Mouse (Mus musculus) spleen, postnatal 4 days (tissue): ENCODE measurements around the gene Wdr93.

Experiments used
- DNase-seq, 2 experiments: peaks; one replicate each; pipeline ENCODE4 v3.0.0; 2022; ENCODE audit warnings: low spot score in 2 of 2

The Wdr93 gene

DNA sequence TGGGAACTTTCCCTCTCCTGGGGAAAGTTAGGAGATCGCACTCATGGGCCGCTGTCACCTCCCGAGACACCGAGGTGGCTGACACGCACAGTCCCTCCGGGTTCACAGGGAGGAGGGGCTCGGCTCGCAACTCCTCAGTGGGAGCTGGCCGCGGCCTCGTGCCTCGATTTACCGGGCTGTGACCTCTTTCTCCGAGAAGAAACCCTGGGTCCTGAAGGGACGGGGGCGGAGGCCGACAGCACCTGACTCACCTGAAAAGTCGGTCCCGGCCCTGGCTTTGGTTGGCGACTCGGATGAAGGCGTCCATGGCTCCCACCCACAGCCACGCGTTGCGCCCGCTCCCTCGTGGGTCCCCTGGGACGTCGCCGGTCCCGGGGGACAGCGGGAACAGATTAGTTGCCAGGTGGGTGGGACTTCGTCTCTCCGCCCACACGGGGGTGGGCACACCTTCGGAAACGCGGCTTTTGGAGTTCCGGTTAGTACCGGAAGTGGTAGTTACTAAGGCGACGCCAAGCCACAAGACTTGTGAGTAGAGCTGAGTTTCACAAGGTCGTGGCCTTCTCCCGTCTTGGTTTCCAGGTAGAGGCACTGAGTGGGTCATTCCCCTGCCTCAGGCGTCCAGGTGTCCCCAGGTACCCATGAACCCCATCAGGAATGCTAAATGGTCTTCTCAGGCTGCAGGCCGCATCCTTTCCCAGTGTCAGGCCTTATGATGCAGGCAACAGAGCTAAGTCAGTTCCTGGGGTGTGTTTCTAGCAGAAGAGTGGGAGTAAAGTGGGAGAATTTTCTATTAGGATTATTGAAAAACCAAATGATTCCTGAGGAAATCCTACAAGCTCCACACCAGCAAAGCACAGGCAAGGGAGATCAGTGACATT, at the start of gene Wdr93, which contains the start of gene Pex11a:
Wdr93 (plus strand) TSS at position 505 of the 878 bp plus-strand sequence.
Pex11a (minus strand) TSS at position 473 of the 878 bp plus-strand sequence.
- DNase-seq = peak; percentile 73 to 75

DNA sequence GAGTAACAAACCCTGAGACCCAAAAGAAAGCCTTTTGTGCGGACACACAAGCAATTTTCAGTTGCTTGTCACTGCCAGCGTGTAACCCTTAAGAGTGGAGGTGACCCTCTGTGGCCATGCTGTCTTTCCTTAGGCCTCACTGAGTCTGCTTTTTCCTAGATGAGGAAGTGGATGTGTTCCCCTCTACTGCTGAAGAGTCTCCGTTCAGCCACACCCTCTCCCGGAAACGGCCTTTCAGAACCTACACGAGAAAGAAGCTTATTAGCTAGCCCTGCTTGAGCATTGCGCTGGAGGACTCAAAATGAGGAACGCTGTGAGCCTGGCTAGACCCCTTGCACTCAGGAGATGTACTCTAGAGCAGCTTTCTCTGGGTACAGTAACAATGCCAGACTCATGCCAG, 46.5 kb upstream of the Wdr93 start:
- DNase-seq = no peak

DNA sequence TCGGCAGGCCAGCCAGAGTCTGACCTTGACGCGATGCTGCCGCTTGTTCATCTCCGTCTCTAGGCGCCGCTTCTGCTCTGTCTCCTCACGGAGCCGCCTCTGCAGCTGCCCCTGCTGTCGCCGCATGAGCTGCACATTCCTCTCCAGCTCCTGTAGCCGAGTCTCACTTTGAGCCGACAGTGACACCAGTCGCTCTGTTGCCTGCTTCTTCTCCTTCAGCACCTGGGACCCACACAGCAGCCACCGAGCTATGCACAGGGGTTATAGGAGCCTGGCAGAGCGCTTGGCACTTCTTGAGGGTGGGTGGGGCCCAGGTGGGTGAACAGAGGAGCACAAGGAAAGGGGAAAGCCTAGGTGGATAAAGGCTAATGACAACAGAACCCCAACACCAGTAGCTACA, 40.2 kb upstream of the Wdr93 start:
- DNase-seq = no peak

DNA sequence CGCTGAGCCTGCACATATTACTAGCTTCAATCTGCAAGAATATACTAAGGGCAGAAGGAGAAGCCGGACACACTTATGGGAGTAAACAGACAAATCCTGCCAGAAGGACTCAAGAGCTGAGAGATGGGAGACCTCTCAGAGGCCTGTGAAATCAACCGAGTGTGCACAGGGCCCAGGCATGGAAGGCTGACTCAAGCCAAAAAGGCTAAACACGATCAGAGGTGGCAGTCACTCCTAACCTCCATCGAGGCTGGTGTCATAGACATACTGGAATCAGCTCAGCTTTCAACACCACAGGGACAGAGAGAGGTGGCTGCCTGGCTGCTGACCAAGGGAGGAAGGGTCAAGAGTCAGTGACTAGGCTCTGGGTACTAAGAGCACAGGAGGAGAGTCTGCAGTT, 37.8 kb upstream of the Wdr93 start:
- no peak for DNase-seq

DNA sequence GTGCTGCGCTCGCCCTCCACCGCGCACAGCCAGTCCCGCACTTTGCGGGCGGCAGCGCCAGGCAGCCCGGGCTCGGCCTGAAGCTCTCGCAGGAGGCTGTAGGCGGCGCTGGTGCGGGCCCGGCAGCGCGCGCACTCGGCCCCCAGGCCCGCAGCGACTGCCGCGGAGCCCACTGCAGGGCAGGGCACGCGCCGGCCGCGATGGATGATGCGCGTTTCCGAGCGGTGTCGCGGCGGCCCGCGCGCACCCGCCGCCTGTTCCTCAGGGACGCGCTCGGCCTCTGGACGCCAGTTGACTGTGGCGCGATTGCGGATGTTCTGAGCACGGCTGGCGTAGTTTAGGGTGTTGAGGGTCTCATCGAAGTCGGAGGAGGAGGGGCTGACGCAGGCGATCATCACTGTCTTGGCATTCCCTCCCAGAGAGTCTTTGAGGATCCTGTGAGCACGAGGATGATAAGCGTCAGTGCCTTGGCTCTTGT, 32.8 kb upstream of the Wdr93 start:
- DNase-seq = no peak

DNA sequence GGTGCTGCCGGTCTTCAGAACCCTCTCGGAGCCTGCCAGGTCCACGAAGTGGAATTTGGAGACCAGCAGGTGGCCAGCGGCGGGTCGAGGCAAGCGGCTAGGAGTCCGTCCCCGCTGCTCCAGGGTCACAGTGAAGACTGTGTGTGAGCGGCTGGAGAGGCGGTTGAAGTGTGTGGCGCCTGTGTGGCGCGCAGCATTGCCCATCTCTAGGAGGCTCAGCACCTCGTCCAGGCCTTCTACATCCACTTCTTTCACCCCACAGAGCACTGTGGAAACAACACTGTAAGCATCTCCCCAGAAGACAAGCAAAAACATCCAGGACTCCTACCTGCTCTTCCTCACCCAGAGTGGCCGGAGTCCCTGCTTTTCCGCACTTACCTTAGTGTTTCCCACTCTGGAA, 32.1 kb upstream of the Wdr93 start:
- DNase-seq = no peak

DNA sequence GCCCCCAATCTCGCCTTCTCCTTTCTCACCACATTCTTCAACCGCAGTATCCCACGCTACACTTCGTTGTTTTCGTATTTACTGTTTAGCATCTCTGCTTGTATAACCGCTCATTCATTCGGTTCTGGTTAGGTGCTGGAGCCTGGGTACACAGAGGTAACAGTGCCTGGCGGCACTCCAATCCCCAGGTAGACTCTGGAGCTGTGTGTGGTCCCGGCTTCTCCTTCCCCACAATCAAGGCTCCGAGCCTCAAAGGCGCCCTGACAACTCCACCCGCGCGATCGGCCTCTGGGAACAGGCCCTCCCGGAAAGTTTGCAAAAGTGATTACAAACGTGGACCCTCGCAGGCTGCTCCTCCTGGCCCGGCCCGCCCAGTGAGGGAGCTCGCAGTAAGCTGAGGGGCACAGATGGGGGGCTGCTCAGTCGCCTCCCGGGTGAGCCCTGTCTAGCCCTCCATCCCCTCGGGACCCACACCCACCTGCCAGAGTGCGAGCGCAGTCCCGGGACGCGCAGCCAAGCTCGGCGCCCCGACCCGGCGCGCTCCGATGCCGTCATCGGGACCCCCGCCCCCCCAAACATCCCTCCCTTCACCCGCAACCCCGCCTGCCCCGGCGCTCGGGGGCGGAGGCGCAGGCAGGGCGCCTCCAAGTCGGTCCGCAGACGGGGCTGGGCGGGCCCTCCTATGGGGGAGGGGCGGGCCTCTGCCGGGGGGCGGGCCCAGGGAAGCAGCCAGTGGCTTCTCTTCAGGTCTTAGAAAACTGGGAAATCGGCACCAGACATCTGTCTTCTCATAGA, 27.6 kb upstream of the Wdr93 start, which contains the start of gene Kif7:
Kif7 (minus strand) TSS at position 534 of the 795 bp plus-strand sequence.
- DNase-seq = peak; percentile 58 to 74

DNA sequence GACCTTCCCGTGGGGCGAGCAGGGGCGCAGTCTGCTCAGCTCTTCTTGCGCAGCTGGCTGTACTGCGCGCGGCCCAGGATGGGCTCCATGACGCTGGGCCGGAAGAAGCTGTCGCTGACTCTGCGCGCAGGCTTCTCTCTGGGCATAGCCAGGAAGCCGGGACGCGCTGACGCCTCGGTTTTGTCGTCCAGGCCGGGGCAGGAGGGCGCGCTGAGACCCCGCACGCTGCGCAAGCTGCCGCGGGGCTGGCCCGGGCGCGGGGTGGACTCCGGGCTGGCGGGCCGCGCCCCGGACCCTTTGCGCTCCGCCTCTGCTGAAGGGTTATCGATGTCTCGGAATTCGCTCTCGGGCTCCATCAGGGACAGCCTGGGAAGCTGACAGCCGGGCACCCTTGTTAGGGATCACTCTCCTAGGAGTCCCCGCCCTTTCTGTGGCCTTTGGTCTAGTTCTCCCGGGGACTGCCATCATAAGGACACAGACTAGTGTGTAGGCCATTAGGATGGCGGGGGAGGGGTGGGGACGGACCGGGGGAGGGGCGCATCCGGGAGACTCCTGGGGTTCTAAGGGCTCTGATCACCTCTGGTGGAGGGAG, 21.5 kb upstream of the Wdr93 start:
- DNase-seq = no peak

DNA sequence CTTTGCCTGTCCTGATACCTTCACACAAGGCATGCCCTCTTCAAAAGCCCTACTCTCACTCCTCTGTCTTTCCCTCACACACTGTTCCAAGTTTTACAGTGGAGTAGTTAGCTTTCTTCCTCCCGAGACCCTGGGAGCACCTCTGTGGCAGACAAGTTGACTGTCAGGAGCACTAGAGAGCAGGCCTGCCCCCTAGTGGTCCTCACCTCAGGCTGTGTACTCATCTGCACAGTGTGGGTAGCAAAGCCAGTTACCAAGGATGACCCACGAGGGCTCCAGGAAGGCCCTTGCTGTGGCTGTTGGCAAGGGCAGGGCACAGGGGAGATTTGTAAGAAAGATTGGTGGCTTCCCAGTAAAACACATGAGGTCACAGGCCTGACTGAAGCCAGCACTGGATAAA, 15.9 kb upstream of the Wdr93 start:
- peak; percentile 43 to 75 for DNase-seq

DNA sequence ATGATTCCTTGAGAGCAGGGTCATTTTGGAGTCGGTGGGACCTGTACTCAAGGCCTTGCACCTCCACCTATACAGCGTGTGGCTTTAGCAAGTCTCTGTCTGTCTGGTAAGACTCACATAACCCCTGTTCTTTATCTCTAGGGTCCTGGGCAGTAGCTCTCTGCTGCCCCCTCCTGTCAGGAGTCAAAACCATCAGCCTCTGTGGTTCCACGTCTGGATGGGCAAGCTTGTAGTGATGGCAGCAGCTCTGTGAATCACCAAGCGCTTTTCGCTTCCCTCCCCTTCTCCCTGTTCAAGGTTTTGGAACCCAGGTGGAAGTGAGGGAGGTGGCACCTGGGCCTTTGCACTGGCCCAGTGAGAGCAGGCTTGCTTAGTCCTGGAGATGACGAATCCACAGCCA, 14.7 kb upstream of the Wdr93 start:
- DNase-seq = peak; percentile 59 to 80

DNA sequence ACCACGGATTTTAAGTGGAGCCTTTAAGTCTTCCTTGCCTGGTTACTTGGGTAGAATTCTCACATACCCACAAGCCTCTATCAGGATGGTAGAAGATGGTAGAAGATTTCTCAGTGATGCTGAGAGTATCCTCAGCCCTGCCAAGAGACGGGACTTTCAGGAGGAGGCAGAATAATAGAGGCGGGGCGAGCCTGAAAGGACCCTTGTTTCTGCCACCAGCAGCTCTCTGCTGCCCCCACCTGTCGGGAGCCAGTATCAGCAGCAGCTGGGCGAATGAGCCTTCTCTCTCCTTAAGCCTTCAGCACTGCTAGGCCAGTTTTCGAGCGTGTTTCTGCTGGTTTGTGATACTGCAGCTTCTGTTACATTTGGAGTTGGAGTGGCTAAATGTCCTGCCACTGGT, 13.8 kb upstream of the Wdr93 start:
- peak; percentile 56 to 84 for DNase-seq

DNA sequence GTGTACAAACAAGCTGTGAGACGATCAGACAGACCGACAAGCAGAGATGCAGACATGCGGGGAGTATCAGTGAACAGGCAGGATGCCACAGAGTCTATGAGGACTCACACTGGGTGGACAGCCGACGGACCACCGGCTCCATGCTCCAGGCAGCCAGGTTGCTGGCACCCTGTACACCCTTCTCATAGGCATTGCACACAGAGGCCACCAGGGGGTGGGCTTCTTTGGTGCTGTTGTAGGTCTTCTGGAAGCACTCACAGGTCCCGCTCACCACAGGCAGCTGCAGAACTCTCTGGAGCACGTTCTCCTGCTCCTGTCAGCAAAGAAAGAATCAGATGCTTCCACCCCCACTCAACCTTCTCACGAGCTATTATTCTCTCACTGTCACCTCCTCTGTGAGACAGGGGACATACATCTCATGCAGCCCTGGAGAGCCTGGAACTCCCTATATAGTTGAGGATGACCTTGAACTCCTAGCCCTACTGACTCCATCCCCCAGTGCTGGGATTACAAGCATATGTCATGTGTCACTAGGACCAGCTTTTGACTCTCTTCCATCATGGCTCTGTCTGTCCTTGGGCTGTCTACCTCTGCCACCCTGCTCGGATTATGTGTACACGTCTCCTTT, 13.1 kb upstream of the Wdr93 start:
- DNase-seq = no peak

DNA sequence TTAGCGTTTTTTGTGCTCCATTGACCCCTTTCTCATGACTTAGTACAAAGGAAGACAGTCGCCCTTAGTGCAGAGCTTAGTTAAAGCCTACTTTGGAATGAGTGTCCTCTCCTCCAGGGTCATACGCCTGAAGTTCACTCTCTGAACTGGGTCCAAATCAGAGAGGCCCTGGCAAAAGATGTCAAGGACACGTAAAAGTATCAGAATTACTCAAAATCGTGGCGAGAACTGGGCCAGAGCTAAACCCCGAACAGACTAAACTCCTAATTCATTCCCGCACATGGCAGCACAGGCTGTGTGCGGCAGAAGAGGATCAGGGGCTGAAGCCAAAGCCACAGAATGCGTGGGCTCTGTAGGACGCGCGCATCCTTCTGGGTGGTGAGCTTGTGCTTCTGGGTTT, 11.5 kb upstream of the Wdr93 start:
- DNase-seq = no peak

DNA sequence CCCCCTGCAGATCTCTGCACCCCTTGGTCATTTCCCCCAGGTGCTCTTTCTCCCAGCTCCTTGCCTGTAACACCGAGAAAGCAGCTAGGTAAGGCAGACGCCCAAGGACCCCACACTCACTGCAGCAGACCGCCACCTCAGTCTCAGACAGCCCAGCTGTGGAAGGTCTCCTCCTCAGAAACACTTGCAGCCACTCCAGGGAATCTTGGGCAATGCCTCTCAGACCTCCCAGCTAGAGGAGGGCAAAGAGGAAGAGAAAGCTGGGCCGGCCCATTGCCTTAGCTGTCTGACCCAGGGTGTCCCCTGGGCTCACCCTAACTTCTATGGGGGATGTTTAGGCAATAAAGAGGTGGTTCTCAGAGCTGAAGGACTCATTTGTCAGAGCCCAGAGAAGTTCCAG, 10.3 kb upstream of the Wdr93 start, which contains the start of gene Plin1:
Plin1 (minus strand) TSS at position 282 of the 400 bp plus-strand sequence.
- DNase-seq = no peak

DNA sequence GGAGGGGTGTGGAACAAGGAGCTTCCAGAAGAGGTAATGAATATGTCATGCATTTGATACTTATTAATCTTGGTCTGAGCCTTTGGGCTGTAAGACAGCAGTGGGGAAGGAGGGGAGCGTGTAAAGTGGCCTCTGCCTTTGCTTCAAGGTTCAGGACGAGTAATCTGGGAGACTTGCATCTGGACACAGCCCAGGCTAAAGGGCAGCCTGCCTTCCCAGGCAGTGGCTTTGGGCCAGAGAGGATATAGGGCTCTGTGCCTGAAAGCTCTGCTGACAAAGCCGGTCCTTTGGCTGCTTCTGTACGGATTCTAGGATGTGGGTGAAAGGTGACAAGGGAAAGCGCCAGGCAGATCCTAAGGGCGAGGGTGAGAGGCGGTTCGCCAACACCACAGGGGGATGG, 8.4 kb upstream of the Wdr93 start:
- peak in 1 of 2 experiments; percentile 14 for DNase-seq

DNA sequence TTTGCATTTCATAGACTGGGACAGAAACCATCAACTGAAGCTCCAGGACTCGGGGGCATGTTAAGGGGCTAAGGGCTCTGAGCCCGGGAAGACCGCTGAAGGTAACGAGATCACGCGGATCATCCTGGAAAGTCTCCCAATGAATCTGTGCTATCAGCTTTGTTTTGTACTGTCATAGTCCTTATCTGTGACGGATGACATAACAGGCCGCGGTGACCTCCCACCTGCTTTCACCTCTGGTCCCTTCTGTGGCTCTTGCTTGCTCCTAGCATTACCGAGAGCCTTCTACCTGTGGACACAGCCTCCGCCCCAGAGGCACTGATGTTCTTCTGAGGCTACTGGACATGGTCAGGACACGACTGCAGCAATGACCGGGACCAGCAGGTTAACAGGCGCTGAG, 6.5 kb upstream of the Wdr93 start:
- DNase-seq = no peak

DNA sequence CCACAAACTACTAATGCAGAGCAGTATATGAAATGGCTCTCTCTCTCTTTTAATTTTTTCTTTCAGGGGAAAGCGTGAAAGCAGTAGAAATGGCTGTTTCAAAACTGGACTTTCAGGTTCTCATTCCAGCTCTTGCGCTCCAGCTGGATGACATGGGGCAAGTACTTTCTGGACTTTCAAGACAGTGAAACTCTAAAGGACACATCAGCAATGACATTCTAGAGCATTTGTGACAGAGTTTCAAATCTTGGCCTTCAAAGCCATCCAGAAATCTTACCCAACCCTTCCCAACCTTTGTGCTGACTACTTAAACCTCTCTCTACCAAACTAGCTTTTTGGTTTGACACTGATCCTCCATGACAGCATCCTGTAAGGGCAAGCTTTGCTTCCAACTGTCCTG, 4.0 kb upstream of the Wdr93 start:
- DNase-seq = no peak

DNA sequence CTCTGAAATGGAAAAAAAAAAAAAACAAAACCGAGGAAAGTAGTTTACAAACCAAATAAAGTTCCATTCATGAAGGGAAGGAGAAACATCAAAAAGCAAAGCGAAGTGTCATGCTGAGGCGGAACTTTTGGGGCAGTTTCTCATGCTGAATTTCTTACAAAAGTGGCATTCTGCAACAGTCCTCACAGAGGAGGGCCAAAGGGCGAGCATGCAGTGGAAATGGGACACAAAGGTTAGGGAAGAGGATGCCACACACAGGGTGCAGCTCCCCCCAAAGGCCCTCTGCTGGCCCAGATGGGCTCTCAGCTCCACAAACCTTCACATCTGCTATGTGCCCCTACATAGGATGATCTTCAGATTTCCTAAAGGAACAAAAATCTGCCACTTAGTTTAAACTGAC, 2.7 kb upstream of the Wdr93 start:
- no peak for DNase-seq

DNA sequence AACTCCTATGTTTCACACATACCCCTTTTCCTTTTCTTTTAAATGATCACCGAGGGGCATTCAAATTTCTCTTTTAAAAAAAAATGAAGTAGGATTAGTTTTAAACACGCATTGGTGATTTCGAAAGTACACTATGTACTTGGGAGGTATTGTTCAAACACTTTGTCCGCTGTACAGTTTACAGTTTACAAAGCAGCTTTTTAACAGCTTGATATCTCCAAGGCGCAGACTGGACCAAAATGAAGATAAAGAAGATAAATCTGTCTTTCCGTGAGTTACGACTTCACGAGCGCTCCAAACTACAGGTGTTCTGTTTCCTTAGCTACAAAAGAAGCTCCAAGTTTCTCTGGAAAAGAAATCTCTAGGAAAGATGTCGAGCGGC, 695 bp upstream of the Wdr93 start:
- no peak for DNase-seq

DNA sequence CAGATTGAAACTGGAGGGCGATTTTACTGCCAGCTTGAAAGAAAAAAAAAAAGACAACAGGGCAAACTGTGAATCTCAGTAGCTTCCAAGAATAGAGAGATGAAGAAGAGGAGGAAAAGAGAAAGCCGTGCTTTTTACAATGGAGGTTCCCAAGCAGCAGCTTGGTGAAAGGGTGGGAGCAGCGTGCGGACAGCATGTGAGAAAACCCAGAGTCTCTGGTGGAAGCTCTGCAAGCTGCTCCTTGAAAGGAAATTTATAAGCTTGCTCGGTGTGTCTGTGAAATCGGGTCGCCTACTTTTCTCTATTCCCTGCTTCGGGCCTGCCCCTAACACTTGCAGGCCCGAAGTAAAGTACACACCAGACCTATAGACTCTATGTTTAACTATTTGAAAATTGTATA, 1.1 kb downstream of the Wdr93 start:
- no peak for DNase-seq

DNA sequence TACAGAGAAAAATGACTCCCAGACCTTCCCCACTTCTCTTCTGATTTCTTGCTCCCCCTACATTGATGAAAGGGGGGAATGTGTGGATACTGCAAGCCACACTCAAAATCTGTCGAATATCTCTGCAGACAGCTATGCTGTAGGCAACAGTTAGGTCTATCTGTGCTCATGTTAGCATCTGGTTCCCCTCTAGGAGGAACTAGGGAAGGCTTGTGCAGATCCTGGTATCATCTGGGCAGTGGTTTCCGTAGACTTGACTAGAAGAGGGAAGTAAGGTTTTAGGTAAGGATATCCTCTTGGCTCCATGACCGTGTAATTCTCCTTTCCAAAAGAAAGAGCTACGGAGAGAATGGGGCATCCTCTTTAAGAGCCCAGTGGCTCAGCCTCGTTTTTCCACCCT, 1.6 kb downstream of the Wdr93 start:
- no peak for DNase-seq

DNA sequence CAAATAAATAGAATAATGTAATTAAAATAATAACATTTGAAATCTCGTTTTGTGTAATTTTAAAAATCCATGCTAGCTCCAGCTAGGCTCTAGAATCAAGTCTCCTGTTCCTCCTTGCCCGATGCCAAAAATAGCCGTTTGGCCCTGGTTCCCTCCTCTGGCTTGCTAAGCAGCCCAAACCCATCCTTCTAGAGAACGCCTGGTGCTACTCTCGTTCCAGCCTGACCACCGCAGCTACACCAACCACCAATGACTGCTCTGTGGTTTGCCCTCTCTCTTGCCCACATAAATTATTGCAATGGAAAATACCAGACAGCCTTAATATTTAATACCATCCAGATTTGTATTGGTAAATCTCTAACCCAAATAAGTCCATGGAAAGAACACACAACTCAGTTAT, 4.7 kb downstream of the Wdr93 start:
- DNase-seq = no peak
